Comparison of ENCODE assay signal across 11 mouse cellular contexts in the genomic region with DNA sequence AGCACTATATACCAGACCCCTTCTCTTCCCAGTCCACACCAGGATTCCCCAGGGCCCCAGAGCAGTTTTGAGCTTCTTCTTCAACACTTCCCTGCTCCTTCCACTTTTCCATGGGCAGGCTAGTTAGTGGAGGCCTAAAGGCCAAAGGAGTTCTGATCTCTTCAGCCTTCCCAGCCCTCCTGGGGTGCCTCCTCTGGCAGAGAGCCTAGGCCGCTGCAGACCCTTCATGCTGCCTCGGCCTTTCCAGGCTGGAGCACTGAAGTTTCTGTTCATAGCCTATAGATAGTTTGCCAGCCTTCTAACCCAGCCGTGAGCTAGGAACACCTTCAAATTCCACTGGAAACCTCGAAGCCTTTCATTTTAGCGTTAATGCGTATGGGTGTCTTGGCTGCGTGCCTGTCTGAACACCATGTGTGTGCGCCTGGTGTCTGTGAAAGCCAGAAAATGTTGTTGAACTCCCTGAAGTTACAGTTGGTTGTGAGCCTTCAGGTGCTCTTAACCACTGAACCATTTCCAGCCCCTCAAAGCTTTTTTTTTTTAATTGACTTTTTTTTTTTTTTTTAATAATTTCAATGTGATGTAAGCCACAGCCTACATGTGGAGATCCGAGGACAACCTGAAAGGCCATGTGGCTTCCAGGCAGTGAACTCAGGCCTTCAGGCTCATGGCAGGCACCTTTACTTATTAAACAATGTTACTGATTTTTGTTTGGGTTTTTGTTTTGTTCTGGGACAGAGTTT. TPM values are rescaled to one million over a fixed set of nuclear protein-coding genes. Genes with fewer than 3 reads are reported as not detected.
DNase-seq lines count a peak whose midpoint lies in the region; ATAC-seq and TF ChIP-seq lines count a peak whose summit lies in the region.
"Had no signal": no experiment of that assay in that cellular context is flagged by ENCODE, and none has a peak within 500 bp of the region (broad histone marks: within the 10 kb centered on the region; RNA-seq: fewer than 3 reads in every experiment).

No protein-coding gene starts in this region.

- H3K36me3 ChIP-seq in heart, adult 2 months (ENCODE audit: control insufficient read depth, insufficient read depth, low read length), result no peaks in the 10 kb centered on the region
- H3K36me3 ChIP-seq in heart, embryonic 11.5 days (ENCODE audit: control insufficient read depth, insufficient read depth, low read length), result no peaks in the 10 kb centered on the region
- no peaks in the 10 kb centered on the region for H3K36me3 ChIP-seq in limb, embryonic 15.5 days

- no peak for TF ChIP-seq CTCF in heart, adult 2 months (IDR thresholded peaks at IDR 0.05)

- DNase-seq in heart, adult 2 months, result no peak
- DNase-seq in NIH3T3 (ENCODE audit: low read depth), result peak; percentile 52
- peak; percentile 72 for DNase-seq in kidney, adult 18-20 months
- DNase-seq in urinary bladder, postnatal 14 days (ENCODE audit: low spot score), result no peak
- no peak for DNase-seq in embryo, embryonic 9.5 days (ENCODE audit: extremely low spot score)
- no peak for DNase-seq in layer of hippocampus, adult 11-12 months (ENCODE audit: low spot score)
- DNase-seq: cerebellum, adult 9-11 months had no signal

- H3K27ac ChIP-seq in heart, adult 2 months, result peak overlapping the region; percentile 23
- no peak overlapping the region for H3K27ac ChIP-seq in heart, embryonic 11.5 days (ENCODE audit: low read depth, low read length)
- H3K27ac ChIP-seq in limb, embryonic 15.5 days, result peak overlapping the region; percentile 95

- ATAC-seq in heart, embryonic 11.5 days (replicated peaks; ENCODE audit: insufficient number of reproducible peaks, low FRiP score, low TSS enrichment), result no peak
- no peak; the same call in 1 of the 2 replicates for ATAC-seq in limb, embryonic 15.5 days (ENCODE audit: insufficient number of reproducible peaks, low FRiP score, low TSS enrichment, low read depth)

- no peak for TF ChIP-seq POLR2A in heart, adult 2 months (IDR thresholded peaks at IDR 0.05; ENCODE audit: insufficient read depth, low read depth, low read length)

- H3K4me1 ChIP-seq in heart, adult 2 months (ENCODE audit: control insufficient read depth, insufficient read depth, low read length), result peaks cover 5% of the 10 kb centered on the region
- H3K4me1 ChIP-seq in heart, embryonic 11.5 days (ENCODE audit: control insufficient read depth, insufficient read depth, low read length), result peaks cover 17% of the 10 kb centered on the region
- H3K4me1 ChIP-seq in limb, embryonic 15.5 days, result peaks cover 62% of the 10 kb centered on the region
- H3K4me1 ChIP-seq: megakaryocyte, embryonic 14.5 days had no signal

- intact Hi-C loops in heart, adult 2 months (cut with DNase I), result no loop called here

- H3K27me3 ChIP-seq in heart, adult 2 months (ENCODE audit: control insufficient read depth, insufficient read depth, low read length), result no peaks in the 10 kb centered on the region
- H3K27me3 ChIP-seq in heart, embryonic 11.5 days (ENCODE audit: control insufficient read depth, insufficient read depth, low read length), result no peaks in the 10 kb centered on the region
- H3K27me3 ChIP-seq in limb, embryonic 15.5 days, result no peaks in the 10 kb centered on the region

- 73% methylated on average over 9 of the region's 9 CpGs for WGBS in heart, adult 2 months
- WGBS in heart, embryonic 11.5 days (ENCODE audit: insufficient replicate concordance), result 82% methylated on average over 9 of the region's 9 CpGs
- WGBS in limb, embryonic 15.5 days, result 31% methylated on average over 9 of the region's 9 CpGs

- no peaks in the 10 kb centered on the region for H3K79me2 ChIP-seq in heart, adult 2 months (replicated peaks; ENCODE audit: control insufficient read depth, insufficient read depth, low read length)

- no peak overlapping the region for H3K4me2 ChIP-seq in heart, embryonic 11.5 days
- H3K4me2 ChIP-seq in limb, embryonic 15.5 days, result no peak overlapping the region

- H3K4me3 ChIP-seq in heart, adult 2 months, result no peak overlapping the region
- no peak overlapping the region for H3K4me3 ChIP-seq in heart, embryonic 11.5 days (ENCODE audit: low read depth, low read length)
- no peak overlapping the region for H3K4me3 ChIP-seq in limb, embryonic 15.5 days
- H3K4me3 ChIP-seq: megakaryocyte, embryonic 14.5 days had no signal

- H3K9me3 ChIP-seq in heart, embryonic 11.5 days (replicated peaks; ENCODE audit: control insufficient read depth, low read length), result no peaks in the 10 kb centered on the region
- H3K9me3 ChIP-seq in limb, embryonic 15.5 days, result no peaks in the 10 kb centered on the region
- H3K9me3 ChIP-seq: megakaryocyte, embryonic 14.5 days had no signal

- no peak overlapping the region for H3K9ac ChIP-seq in heart, adult 2 months (ENCODE audit: low read depth, low read length)
- no peak overlapping the region for H3K9ac ChIP-seq in heart, embryonic 11.5 days (ENCODE audit: low read depth, low read length)
- H3K9ac ChIP-seq in limb, embryonic 15.5 days, result no peak overlapping the region

- TF ChIP-seq EP300 in heart, adult 2 months (IDR thresholded peaks at IDR 0.05; ENCODE audit: insufficient read depth, low read depth, low read length), result no peak

RNA-seq across cellular contexts. Expression of a gene that starts 23.3 kb away (rescaled TPM):
- 10 to 100 TPM in 1 of 2 experiments, 1 to 10 TPM in 1; 6.8 to 11.8 TPM for total RNA-seq in heart, adult 2 months (2021)
- 15.1 and 24.0 TPM in 2 replicates for polyA plus RNA-seq in heart, adult 2 months (2012; rRNA removed)
- polyA plus RNA-seq in heart, embryonic 11.5 days (2014; fragmentation: Nextera tagmentation; extraction: Ambion mirVana), result 37.8 and 41.1 TPM in 2 replicates
- 78.4 and 102 TPM in 2 replicates for polyA plus RNA-seq in limb, embryonic 15.5 days (2015; fragmentation: Nextera tagmentation; extraction: Ambion mirVana)

RNA-seq across cellular contexts. Expression of a gene that starts 47.7 kb away (rescaled TPM):
- under 1 TPM; 0.08 to 0.11 TPM for total RNA-seq in heart, adult 2 months (2021)
- polyA plus RNA-seq in heart, adult 2 months (2012; rRNA removed), result 0.33 TPM in 1 of 2 replicates, not detected in the other
- polyA plus RNA-seq in heart, embryonic 11.5 days (2014; fragmentation: Nextera tagmentation; extraction: Ambion mirVana), result 0.13 and 0.31 TPM in 2 replicates
- 177 and 186 TPM in 2 replicates for polyA plus RNA-seq in limb, embryonic 15.5 days (2015; fragmentation: Nextera tagmentation; extraction: Ambion mirVana)
- total RNA-seq: gastrocnemius, adult 18-20 months had no signal

RNA-seq across cellular contexts. Expression of a gene that starts 52.8 kb away (rescaled TPM):
- total RNA-seq in heart, adult 2 months (2021), result not detected
- 0.14 and 0.23 TPM in 2 replicates for polyA plus RNA-seq in heart, adult 2 months (2012; rRNA removed)
- polyA plus RNA-seq in heart, embryonic 11.5 days (2014; fragmentation: Nextera tagmentation; extraction: Ambion mirVana), result not detected in 2 replicates
- 10.2 and 11.8 TPM in 2 replicates for polyA plus RNA-seq in limb, embryonic 15.5 days (2015; fragmentation: Nextera tagmentation; extraction: Ambion mirVana)

Comparison
In these comparisons a context has a peak if more than half of its experiments do, and no peak if none do; other contexts are left out.
1. DNase-seq: peak in NIH3T3 (single experiment) and kidney, adult 18-20 months (single experiment); none in heart, adult 2 months (0 of 2), urinary bladder, postnatal 14 days (single experiment), embryo, embryonic 9.5 days (single experiment) and layer of hippocampus, adult 11-12 months (single experiment).
2. RNA of a gene that starts 47.7 kb away (polyA plus RNA-seq): 177 to 186 TPM in limb, embryonic 15.5 days; 0.33 TPM in heart, adult 2 months and 0.13 to 0.31 TPM in heart, embryonic 11.5 days; every median in the first group is over 100 times any median in the second.